Mouse (Mus musculus) megakaryocyte-erythroid progenitor cell, adult 5-6 weeks (primary cell): ENCODE measurements at regions not wholly inside any gene's neighbourhood (a gene's known extent, or its start where the extent isn't known, plus 50 kb on each side); places are given as distances from the start of the nearest gene placed in this dataset.

Experiments
- ATAC-seq: replicated peaks from 2 replicates; pipeline ENCODE4 v1.8.0; 2016; ENCODE audit warnings: mild to moderate bottlenecking, inconsistent platforms; ENCODE audit not compliant: severe bottlenecking, poor library complexity, low FRiP score, low TSS enrichment

- ATAC-seq = no peak
These were observed 81.6 kb upstream of the Map1b start for GRCm38 (mm10) chr13:99597891-99598290.

GRCm38 (mm10) chr13:99593846-99594813 is 77.8 kb upstream of the Map1b start:
- no peak for ATAC-seq

GRCm38 (mm10) chr13:99593243-99593635 is 76.9 kb upstream of the Map1b start:
- no peak for ATAC-seq

- no peak for ATAC-seq
These were observed 76.4 kb upstream of the Map1b start for GRCm38 (mm10) chr13:99592596-99593242.

GRCm38 (mm10) chr13:99588646-99589045 is 72.3 kb upstream of the Map1b start:
- ATAC-seq = no peak

- no peak for ATAC-seq
These were observed 67.5 kb upstream of the Map1b start for GRCm38 (mm10) chr13:99583841-99584240.

- no peak for ATAC-seq
These were observed 64.0 kb upstream of the Map1b start for GRCm38 (mm10) chr13:99580296-99580695.

- ATAC-seq = no peak
These were observed 63.3 kb upstream of the Map1b start for GRCm38 (mm10) chr13:99579596-99580175.

- ATAC-seq = no peak
These were observed 61.3 kb upstream of the Map1b start for GRCm38 (mm10) chr13:99577686-99578085.

GRCm38 (mm10) chr13:99573021-99573420 is 56.7 kb upstream of the Map1b start:
- no peak for ATAC-seq

- ATAC-seq = no peak
These were observed 56.0 kb upstream of the Map1b start for GRCm38 (mm10) chr13:99572381-99572780.
